Mouse (Mus musculus) liver, adult 2 months (tissue): Measurements from ENCODE around the gene Mettl7b.

Experiments used
- CTCF ChIP-seq: fragments of 200-500 bp; IDR thresholded peaks from 2 replicates; pipeline ENCODE4 v1.5.1; 2011; ENCODE audit warnings: low read depth, low read length, control low read depth
- POLR2A ChIP-seq: fragments of 200-500 bp; IDR thresholded peaks from 2 replicates; pipeline ENCODE4 v1.6.1; 2011; ENCODE audit warnings: low read length, control low read depth; ENCODE audit not compliant: insufficient read depth; ENCODE audit errors: extremely low read depth

- TF ChIP-seq CTCF (no peak), POLR2A (no peak)
These were observed 32.4 kb downstream of the Mettl7b start for GRCm38 (mm10) chr10:128928356-128928755.
